Mouse (Mus musculus) CH12.LX (cell line): Measurements from ENCODE around the gene Igf1r. TPM values are rescaled to one million over a fixed set of nuclear protein-coding genes. Genes with fewer than 3 reads are reported as not detected.

Experiments
- DNase-seq: peaks from one replicate; pipeline ENCODE4 v3.0.0-alpha.2; 2013; ENCODE audit errors: extremely low read depth
- H3K27ac ChIP-seq: 2 replicates; pipeline ENCODE4 v1.5.1; 2012; ENCODE audit warnings: low read depth, mild to moderate bottlenecking, control low read depth, moderate library complexity; ENCODE audit not compliant: insufficient read depth
- H3K27me3 ChIP-seq: replicated peaks from 2 replicates; pipeline ENCODE3; 2012; ENCODE audit warnings: inconsistent platforms
- H3K36me3 ChIP-seq, 2 experiments: replicated peaks in 1 of 2; 2 replicates each; pipeline versions ENCODE3 to v1.6.1; 2012; ENCODE audit warnings: inconsistent platforms in 1 of 2, low read length in 1 of 2, mild to moderate bottlenecking in 1 of 2, mixed read lengths in 1 of 2, moderate library complexity in 1 of 2; ENCODE audit not compliant: control insufficient read depth in 1 of 2, insufficient read depth in 1 of 2
- H3K4me1 ChIP-seq, 2 experiments: 2 replicates each; pipeline ENCODE4 v1.6.1; 2012; ENCODE audit warnings: inconsistent platforms in 1 of 2, moderate library complexity in 1 of 2; ENCODE audit not compliant: insufficient read depth in 2 of 2, control insufficient read depth in 1 of 2
- H3K4me2 ChIP-seq: 2 replicates; pipeline ENCODE4 v1.6.1; 2012; ENCODE audit warnings: low read depth, mild to moderate bottlenecking, control low read depth; ENCODE audit not compliant: poor library complexity, insufficient read depth, severe bottlenecking
- H3K4me3 ChIP-seq, 3 experiments: fragments of 150-350 bp in 1 of 3; sonication (generic) in 1 of 3; replicated peaks in 1 of 3; 2 replicates each; pipeline versions ENCODE3 to v1.5.1; 2011 to 2012; ENCODE audit warnings: low read depth in 2 of 3, low read length in 2 of 3, mild to moderate bottlenecking in 2 of 3, moderate library complexity in 2 of 3, control low read depth in 1 of 3, improper control_type of control experiment in 1 of 3, inconsistent platforms in 1 of 3, mixed read lengths in 1 of 3; ENCODE audit not compliant: poor library complexity in 1 of 3
- H3K79me2 ChIP-seq: replicated peaks from 2 replicates; pipeline ENCODE4 v1.6.1; 2012; ENCODE audit warnings: mild to moderate bottlenecking, moderate library complexity; ENCODE audit not compliant: control insufficient read depth, poor library complexity, insufficient read depth, severe bottlenecking; ENCODE audit errors: extremely low read depth
- H3K9ac ChIP-seq: 2 replicates; pipeline ENCODE4 v1.6.1; 2012; ENCODE audit warnings: low read depth, mild to moderate bottlenecking, control low read depth, moderate library complexity; ENCODE audit not compliant: insufficient read depth
- H3K9me3 ChIP-seq: replicated peaks from 2 replicates; pipeline ENCODE3; 2012; ENCODE audit warnings: low read length, inconsistent platforms, mixed read lengths
- CHD1 ChIP-seq: IDR thresholded peaks from 2 replicates; pipeline ENCODE4 v1.6.1; 2012; ENCODE audit warnings: low read depth, low read length, improper control_type of control experiment, inconsistent platforms
- CHD2 ChIP-seq: IDR thresholded peaks from 2 replicates; pipeline ENCODE4 v1.6.1; 2011; ENCODE audit warnings: low read length, improper control_type of control experiment
- CTCF ChIP-seq, 2 experiments: IDR thresholded peaks in 1 of 2; conservative IDR thresholded peaks in 1 of 2; 2 replicates each; pipeline ENCODE4 v1.5.1; 2011 to 2012; ENCODE audit warnings: low read depth in 2 of 2, low read length in 2 of 2, improper control_type of control experiment in 1 of 2, inconsistent platforms in 1 of 2, mild to moderate bottlenecking in 1 of 2, moderate library complexity in 1 of 2
- E2F4 ChIP-seq: IDR thresholded peaks from 2 replicates; pipeline ENCODE4 v1.6.1; 2011; ENCODE audit warnings: low read depth, low read length, improper control_type of control experiment; ENCODE audit not compliant: insufficient replicate concordance
- ELF1 ChIP-seq: IDR thresholded peaks from 2 replicates; pipeline ENCODE4 v1.6.1; 2014; ENCODE audit warnings: low read depth, mild to moderate bottlenecking, inconsistent platforms, low read length, improper control_type of control experiment
- EP300 ChIP-seq: IDR thresholded peaks from 2 replicates; pipeline ENCODE4 v1.6.1; 2011; ENCODE audit warnings: low read length, improper control_type of control experiment
- ETS1 ChIP-seq: conservative IDR thresholded peaks from 2 replicates; pipeline ENCODE4 v1.6.1; 2012; ENCODE audit warnings: low read depth, mild to moderate bottlenecking, inconsistent platforms, low read length, improper control_type of control experiment, moderate library complexity
- GABPA ChIP-seq: IDR thresholded peaks from 2 replicates; pipeline ENCODE4 v1.6.1; 2012; ENCODE audit warnings: low read depth, low read length, improper control_type of control experiment, inconsistent platforms; ENCODE audit not compliant: insufficient replicate concordance
- HCFC1 ChIP-seq: IDR thresholded peaks from 2 replicates; pipeline ENCODE4 v1.6.1; 2012; ENCODE audit warnings: low read depth, mild to moderate bottlenecking, inconsistent platforms, low read length, improper control_type of control experiment
- IRF4 ChIP-seq: IDR thresholded peaks from 2 replicates; pipeline ENCODE4 v1.6.1; 2014; ENCODE audit warnings: low read depth, mild to moderate bottlenecking, inconsistent platforms, low read length, improper control_type of control experiment
- JUND ChIP-seq: conservative IDR thresholded peaks from 2 replicates; pipeline ENCODE4 v1.6.1; 2011; ENCODE audit warnings: low read depth, low read length, improper control_type of control experiment
- MAX ChIP-seq: IDR thresholded peaks from 2 replicates; pipeline ENCODE4 v1.6.1; 2011; ENCODE audit warnings: low read length, improper control_type of control experiment
- MEF2A ChIP-seq: IDR thresholded peaks from 2 replicates; pipeline ENCODE4 v1.6.1; 2014; ENCODE audit warnings: low read depth, mild to moderate bottlenecking, inconsistent platforms, low read length, improper control_type of control experiment, borderline replicate concordance
- MXI1 ChIP-seq: IDR thresholded peaks from 2 replicates; pipeline ENCODE4 v1.6.1; 2011; ENCODE audit warnings: mild to moderate bottlenecking, low read depth, low read length, improper control_type of control experiment
- NELFE ChIP-seq: IDR thresholded peaks from 2 replicates; pipeline ENCODE4 v1.6.1; 2011; ENCODE audit warnings: low read depth, low read length, improper control_type of control experiment
- NRF1 ChIP-seq: IDR thresholded peaks from 2 replicates; pipeline ENCODE4 v1.6.1; 2014; ENCODE audit warnings: low read depth, mild to moderate bottlenecking, inconsistent platforms, low read length, improper control_type of control experiment, moderate library complexity
- POLR2AphosphoS2 ChIP-seq: IDR thresholded peaks from 2 replicates; pipeline ENCODE4 v1.6.1; 2011; ENCODE audit warnings: low read depth, low read length, improper control_type of control experiment
- RAD21 ChIP-seq: IDR thresholded peaks from 2 replicates; pipeline ENCODE4 v1.6.1; 2011; ENCODE audit warnings: low read depth, mild to moderate bottlenecking, low read length, improper control_type of control experiment, moderate library complexity
- RCOR1 ChIP-seq: conservative IDR thresholded peaks from 2 replicates; pipeline ENCODE4 v1.6.1; 2012; ENCODE audit warnings: low read depth, mild to moderate bottlenecking, inconsistent platforms, low read length, improper control_type of control experiment
- TBP ChIP-seq: conservative IDR thresholded peaks from 2 replicates; pipeline ENCODE4 v1.6.1; 2011; ENCODE audit warnings: low read depth, low read length, improper control_type of control experiment
- UBTF ChIP-seq: IDR thresholded peaks from 2 replicates; pipeline ENCODE4 v1.6.1; 2012; ENCODE audit warnings: low read depth, mild to moderate bottlenecking, inconsistent platforms, low read length, improper control_type of control experiment, moderate library complexity
- ZC3H11A ChIP-seq: IDR thresholded peaks from 2 replicates; pipeline ENCODE4 v1.6.1; 2012; ENCODE audit warnings: low read depth, mild to moderate bottlenecking, inconsistent platforms, low read length, improper control_type of control experiment
- ZNF384 ChIP-seq: IDR thresholded peaks from 2 replicates; pipeline ENCODE4 v1.6.1; 2012; ENCODE audit warnings: low read depth, low read length, improper control_type of control experiment, inconsistent platforms
- dilution Hi-C: fragments of 300-500 bp; cut with MboI; formaldehyde crosslinking; loops from 2 replicates; pipeline ENCODE4 v1.14.3; 2020; ENCODE audit warnings: low sequenced_read_pairs; ENCODE audit not compliant: extremely low pct_unique_long_range_greater_than_20kb, extremely low pct_ligation_motif_present
- in situ Hi-C: fragments of 300-500 bp; cut with MboI; formaldehyde crosslinking; loops from 3 replicates; pipeline ENCODE4 v1.14.3; 2019; ENCODE audit warnings: low sequenced_read_pairs, low pct_ligation_motif_present, low pct_unique_long_range_greater_than_20kb, mixed read lengths
- polyA plus RNA-seq: library from polyadenylated mRNA; unstranded; fragments of >175 nt; gene quantifications from 2 replicates; pipeline ENCODE4 v1.2.1, GENCODE M21; 2012; ENCODE audit warnings: low read depth; ENCODE audit not compliant: insufficient read length
- total RNA-seq, 2 experiments: library from RNA; depleted of rRNA; stranded (reverse); fragments of 300-350 nt in 1 of 2; fragments of >200 nt in 1 of 2; gene quantifications; 2 replicates each; pipeline ENCODE4 v1.2.3; 2012 to 2014

Igf1r gene
- total and polyA plus RNA-seq, 3 experiments: 0.19 to 1.6 (median 0.29) TPM

DNA sequence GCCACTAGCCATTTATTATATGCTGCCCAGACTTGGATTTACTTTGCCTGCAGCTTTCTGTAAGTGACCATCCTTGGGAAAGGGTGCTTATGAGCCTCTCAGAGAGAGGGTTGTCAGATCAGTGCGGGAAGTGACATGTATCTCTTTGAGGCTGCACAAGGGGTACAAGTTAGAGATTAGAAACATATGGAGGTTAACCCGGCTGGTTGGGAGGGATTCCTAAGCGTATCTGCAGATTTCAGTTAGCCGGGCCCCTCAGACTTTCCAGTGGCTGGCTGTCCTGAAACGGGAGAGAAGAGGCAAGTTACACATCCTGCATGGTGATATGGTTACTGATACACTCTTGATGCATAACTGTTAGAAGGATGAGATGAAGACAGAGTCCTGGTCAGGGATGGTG lies 161.7 kb downstream of the Igf1r start:
- no peak overlapping the region for H3K9ac ChIP-seq
- dilution Hi-C loops (no loop called here), in situ Hi-C loops (no loop called here)
- H3K4me3 ChIP-seq: no peak overlapping the region
- no peaks in the 10 kb centered on the region for H3K9me3 ChIP-seq
- peaks cover 3% of the 10 kb centered on the region for H3K27me3 ChIP-seq
- no peak overlapping the region for H3K27ac ChIP-seq
- no peak overlapping the region for H3K4me2 ChIP-seq
- H3K4me1 ChIP-seq: no peaks in the 10 kb centered on the region
- no peaks in the 10 kb centered on the region for H3K36me3 ChIP-seq
- no peak for DNase-seq
- no peak for TF ChIP-seq MEF2A
- no peak for TF ChIP-seq ZNF384
- TF ChIP-seq ETS1: no peak
- no peak for TF ChIP-seq ZC3H11A
- no peak for TF ChIP-seq TBP
- TF ChIP-seq CHD2: no peak
- TF ChIP-seq GABPA: no peak
- TF ChIP-seq POLR2AphosphoS2: no peak
- no peak for TF ChIP-seq HCFC1
- no peak for TF ChIP-seq ELF1
- TF ChIP-seq E2F4: no peak
- H3K79me2 ChIP-seq: no peaks in the 10 kb centered on the region

DNA sequence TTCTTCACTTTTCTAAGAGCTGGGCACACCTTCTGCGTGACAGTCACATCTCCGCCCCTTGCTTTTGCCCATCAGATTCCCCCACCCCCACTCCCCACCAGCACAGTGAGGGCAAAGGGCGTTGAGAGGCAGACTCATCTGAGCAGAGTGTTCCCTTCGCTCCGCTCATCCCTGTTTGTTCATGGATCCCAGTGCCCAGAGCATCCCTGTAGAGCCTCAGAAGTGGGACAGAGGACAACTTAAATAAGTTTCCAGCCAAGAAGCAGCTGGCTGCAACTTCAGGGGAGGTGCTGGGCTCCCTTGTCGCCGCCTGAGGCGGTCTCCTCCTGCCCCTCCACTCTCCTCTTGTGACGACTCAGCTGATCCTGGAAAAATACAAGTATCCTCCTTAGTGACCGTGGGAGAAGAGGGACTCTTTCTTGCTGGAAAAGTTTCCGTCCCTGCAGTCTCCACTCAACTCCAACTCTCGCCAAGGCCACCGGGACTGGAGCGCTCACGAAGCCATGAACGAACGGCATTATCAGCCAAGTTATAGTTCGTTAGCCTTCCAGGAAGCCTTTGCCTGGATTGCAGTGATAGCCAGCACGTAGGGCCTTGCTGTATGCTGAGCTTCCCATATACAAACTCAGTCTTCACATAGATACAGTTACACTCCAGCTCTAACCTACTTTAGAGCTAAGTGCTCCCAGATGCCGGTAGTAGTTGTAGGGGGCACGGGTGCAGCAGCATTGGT lies 162.5 kb downstream of the Igf1r start:
- no peaks in the 10 kb centered on the region for H3K9me3 ChIP-seq
- no peak for TF ChIP-seq UBTF
- TF ChIP-seq EP300: no peak
- TF ChIP-seq IRF4: no peak
- no peak for TF ChIP-seq JUND
- TF ChIP-seq MEF2A: no peak
- no peak for TF ChIP-seq MAX
- no peak for TF ChIP-seq RCOR1
- no peak for TF ChIP-seq NRF1
- TF ChIP-seq RAD21: no peak
- TF ChIP-seq CHD1: no peak
- TF ChIP-seq MXI1: no peak
- no peak for TF ChIP-seq ZC3H11A
- TF ChIP-seq CTCF (conservative IDR thresholded peaks at IDR 0.05 in 1 of 2, IDR thresholded peaks at IDR 0.05 in 1 of 2; ENCODE audit: low read depth in 2 of 2, low read length in 2 of 2): no peak
- TF ChIP-seq NELFE: no peak
- TF ChIP-seq, all 38 proteins: peak for 0
- no peak overlapping the region for H3K9ac ChIP-seq
- peaks cover 3% of the 10 kb centered on the region for H3K27me3 ChIP-seq
- H3K4me3 ChIP-seq: no peak overlapping the region
- dilution Hi-C loops (no loop called here), in situ Hi-C loops (no loop called here)
- H3K79me2 ChIP-seq: no peaks in the 10 kb centered on the region
- H3K4me1 ChIP-seq: no peaks in the 10 kb centered on the region
- no peak overlapping the region for H3K27ac ChIP-seq
- H3K36me3 ChIP-seq: no peaks in the 10 kb centered on the region
- no peak for DNase-seq
- H3K4me2 ChIP-seq: no peak overlapping the region
